Comparison of ENCODE assay signal across 9 mouse cellular contexts in the genomic region with DNA sequence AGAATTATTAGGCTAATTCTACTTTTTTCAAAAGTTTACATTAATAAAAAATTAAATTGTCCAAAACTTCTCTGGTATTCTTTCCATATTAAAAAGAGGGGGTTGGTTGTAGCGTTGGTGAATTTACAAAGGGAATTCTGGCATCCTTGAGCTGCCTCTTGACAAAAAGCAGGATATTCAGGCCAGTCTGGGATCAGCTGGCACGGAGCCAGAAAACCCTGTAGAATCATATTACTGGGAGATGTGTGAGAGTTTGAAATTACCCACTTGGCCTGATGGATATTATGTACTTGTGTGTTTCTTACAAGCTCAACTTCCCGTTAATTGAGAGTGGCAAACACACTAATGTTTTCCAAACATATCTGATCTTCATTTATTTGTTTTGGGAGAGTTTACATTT.
DNase-seq lines count a peak whose midpoint lies in the region; ATAC-seq lines count a peak whose summit lies in the region.
"Had no signal": no experiment of that assay in that cellular context is flagged by ENCODE, and none has a peak within 500 bp of the region (broad histone marks: within the 10 kb centered on the region; RNA-seq: fewer than 3 reads in every experiment).

No protein-coding gene starts in this region.

- no peak for ATAC-seq in cerebellum, adult (ENCODE audit: insufficient number of reproducible peaks, low FRiP score, low TSS enrichment)

- peak; percentile 7 to 43 for DNase-seq in cerebellum, postnatal 25 days
- DNase-seq in kidney, postnatal 10 days = peak; percentile 12
- no peak for DNase-seq in kidney, adult 18-20 months
- peak; percentile 38 for DNase-seq in testis, postnatal 10 days (ENCODE audit: low spot score)
- no peak for DNase-seq in testis, postnatal 14 days (ENCODE audit: low spot score)
- DNase-seq in right cerebral cortex, adult 2 months (ENCODE audit: low spot score in 2 of 2) = no peak
- no peak for DNase-seq in thymus, postnatal 14 days
- DNase-seq: heart, adult 11 months had no signal

Comparison
In these comparisons a context has a peak if more than half of its experiments do, and no peak if none do; other contexts are left out.
1. DNase-seq: peak in cerebellum, postnatal 25 days (2 of 2), kidney, postnatal 10 days (single experiment) and testis, postnatal 10 days (single experiment); none in kidney, adult 18-20 months (single experiment), testis, postnatal 14 days (single experiment), right cerebral cortex, adult 2 months (0 of 2) and thymus, postnatal 14 days (single experiment).